Mouse (Mus musculus) liver, embryonic 11.5 days (tissue): ENCODE data around the gene Lrrk1. TPM values are rescaled to one million over a fixed set of nuclear protein-coding genes. Genes with fewer than 3 reads are reported as not detected.
"Not testable (repeated sequence)": the region's sequence is repeated elsewhere in the genome, so short reads cannot be mapped to it uniquely, and the experiment has no call there.

Experiments
- ATAC-seq: fragments of 200-750 bp; cut with Nextera tagmentation; replicated peaks from 2 replicates; pipeline ENCODE4 v1.8.0; 2017; ENCODE audit warnings: moderate number of reproducible peaks, mild to moderate bottlenecking, moderate TSS enrichment, moderate library complexity; ENCODE audit not compliant: low FRiP score
- DNase-seq: peaks from one replicate; pipeline ENCODE4 v3.0.0-alpha.2; 2017; ENCODE audit warnings: low spot score
- H3K27ac ChIP-seq: fragments of 300-500 bp; sonication (generic); 2 replicates; pipeline ENCODE4 v1.5.1; 2014; ENCODE audit warnings: mild to moderate bottlenecking, low read depth, low read length, control low read depth
- H3K27me3 ChIP-seq: fragments of 300-500 bp; sonication (generic); replicated peaks from 2 replicates; pipeline ENCODE4 v1.6.1; 2014; ENCODE audit warnings: low read length, mixed read lengths; ENCODE audit not compliant: control insufficient read depth, insufficient read depth
- H3K36me3 ChIP-seq: fragments of 300-500 bp; sonication (generic); 2 replicates; pipeline ENCODE4 v1.6.1; 2014; ENCODE audit warnings: mild to moderate bottlenecking, low read length, moderate library complexity, mixed read lengths; ENCODE audit not compliant: control insufficient read depth, insufficient read depth
- H3K4me1 ChIP-seq: fragments of 300-500 bp; sonication (generic); replicated peaks from 2 replicates; pipeline ENCODE4 v1.6.1; 2014; ENCODE audit warnings: low read length, mixed read lengths; ENCODE audit not compliant: control insufficient read depth, insufficient read depth
- H3K4me2 ChIP-seq: fragments of 300-500 bp; sonication (generic); 2 replicates; pipeline ENCODE4 v1.6.1; 2014; ENCODE audit warnings: mild to moderate bottlenecking, control low read depth, moderate library complexity
- H3K4me3 ChIP-seq: fragments of 300-500 bp; sonication (generic); 2 replicates; pipeline ENCODE4 v1.5.1; 2014; ENCODE audit warnings: low read depth, low read length, control low read depth
- H3K9ac ChIP-seq: fragments of 300-500 bp; sonication (generic); 2 replicates; pipeline ENCODE4 v1.6.1; 2014; ENCODE audit warnings: low read depth, low read length, control low read depth
- H3K9me3 ChIP-seq: fragments of 300-500 bp; sonication (generic); 2 replicates; pipeline ENCODE4 v1.6.1; 2016; ENCODE audit warnings: low read length, inconsistent platforms, mixed read lengths; ENCODE audit not compliant: control insufficient read depth
- WGBS: fragments of 180-500 bp; shearing (Covaris S2); extraction: QIAGEN DNeasy Blood & Tissue Kit; methylation state at CpG from one replicate; pipeline ENCODE4 v1.1.7; 2014; 5-methylcytosine and 5-hydroxymethylcytosine counted together
- polyA plus RNA-seq: library from polyadenylated mRNA; unstranded; fragments of >200 nt; fragmentation: Nextera tagmentation; extraction: Ambion mirVana; gene quantifications from 2 replicates; pipeline ENCODE4 v1.2.1, GENCODE M21; 2014

Lrrk1 gene
- polyA plus RNA-seq, 1 experiment from 2014 or later: 9.3 TPM

GRCm38 (mm10) chr7:66190385-66190784 lies 197.8 kb downstream of the Lrrk1 start:
- not testable (repeated sequence) for H3K4me2 ChIP-seq, H3K9ac ChIP-seq, H3K27me3 ChIP-seq, H3K36me3 ChIP-seq, DNase-seq, H3K27ac ChIP-seq, ATAC-seq, H3K9me3 ChIP-seq, H3K4me3 ChIP-seq
- H3K4me1 ChIP-seq: peaks cover 35% of the 10 kb centered on the region
- 80% methylated on average over 10 of the region's 10 CpGs for WGBS

- H3K4me1 ChIP-seq: peaks cover 16% of the 10 kb centered on the region
- peak overlapping the region; percentile 46 for H3K9ac ChIP-seq
- WGBS: 43% methylated on average over 4 of the region's 4 CpGs
- peak overlapping the region; percentile 32 for H3K4me2 ChIP-seq
- no peaks in the 10 kb centered on the region for H3K36me3 ChIP-seq
- H3K27ac ChIP-seq: peak overlapping the region; percentile 77
- no peaks in the 10 kb centered on the region for H3K9me3 ChIP-seq
- peak; percentile 92 for ATAC-seq
- no peaks in the 10 kb centered on the region for H3K27me3 ChIP-seq
- H3K4me3 ChIP-seq: no peak overlapping the region
- no peak for DNase-seq
These were observed 200.4 kb downstream of the Lrrk1 start for GRCm38 (mm10) chr7:66187581-66188231.

- H3K27me3 ChIP-seq: no peaks in the 10 kb centered on the region
- no peak overlapping the region for H3K9ac ChIP-seq
- ATAC-seq: no peak
- H3K36me3 ChIP-seq: no peaks in the 10 kb centered on the region
- DNase-seq: no peak
- peaks cover 16% of the 10 kb centered on the region for H3K4me1 ChIP-seq
- no peaks in the 10 kb centered on the region; the same call in 1 of the 2 replicates for H3K9me3 ChIP-seq
- no peak overlapping the region for H3K4me3 ChIP-seq
- H3K4me2 ChIP-seq: no peak overlapping the region
- WGBS: 87% methylated on average over 5 of the region's 5 CpGs
- H3K27ac ChIP-seq: no peak overlapping the region
These were observed 202.8 kb downstream of the Lrrk1 start for GRCm38 (mm10) chr7:66185370-66185769.

- Histone ChIP-seq H3K9ac (no peak overlapping the region), H3K9me3 (no peaks in the 10 kb centered on the region; the same call in 1 of the 2 replicates), H3K4me2 (no peak overlapping the region), H3K4me1 (peaks cover 16% of the 10 kb centered on the region), H3K27me3 (no peaks in the 10 kb centered on the region), H3K4me3 (no peak overlapping the region), H3K36me3 (no peaks in the 10 kb centered on the region), H3K27ac (no peak overlapping the region)
- DNase-seq: no peak
- WGBS: 79% methylated on average over 4 of the region's 4 CpGs
- no peak for ATAC-seq
These were observed 204.1 kb downstream of the Lrrk1 start for GRCm38 (mm10) chr7:66184026-66184425.

- Histone ChIP-seq H3K36me3 (no peaks in the 10 kb centered on the region), H3K4me2 (no peak overlapping the region), H3K27me3 (no peaks in the 10 kb centered on the region), H3K4me1 (peaks cover 16% of the 10 kb centered on the region), H3K9ac (no peak overlapping the region), H3K9me3 (no peaks in the 10 kb centered on the region; the same call in 1 of the 2 replicates), H3K27ac (no peak overlapping the region), H3K4me3 (no peak overlapping the region)
- DNase-seq (no peak), ATAC-seq (no peak)
- WGBS: 83% methylated on average over 8 of the region's 8 CpGs
These were observed 204.7 kb downstream of the Lrrk1 start for GRCm38 (mm10) chr7:66183404-66183803.

- Histone ChIP-seq H3K9me3 (no peaks in the 10 kb centered on the region; the same call in 1 of the 2 replicates), H3K4me2 (no peak overlapping the region), H3K9ac (no peak overlapping the region), H3K4me1 (peaks cover 5% of the 10 kb centered on the region), H3K27ac (no peak overlapping the region), H3K4me3 (no peak overlapping the region), H3K27me3 (no peaks in the 10 kb centered on the region), H3K36me3 (no peaks in the 10 kb centered on the region)
- ATAC-seq (no peak), DNase-seq (no peak)
- 85% methylated on average over 7 of the region's 7 CpGs for WGBS
These were observed 206.0 kb downstream of the Lrrk1 start for GRCm38 (mm10) chr7:66182075-66182715.

GRCm38 (mm10) chr7:66180711-66181365 lies 207.3 kb downstream of the Lrrk1 start:
- WGBS: 82% methylated on average over 10 of the region's 10 CpGs
- Histone ChIP-seq H3K9me3 (no peaks in the 10 kb centered on the region; the same call in 1 of the 2 replicates), H3K27me3 (no peaks in the 10 kb centered on the region), H3K27ac (no peak overlapping the region), H3K4me3 (no peak overlapping the region), H3K4me1 (peaks cover 10% of the 10 kb centered on the region), H3K36me3 (peaks cover 4% of the 10 kb centered on the region; the same call in 1 of the 2 replicates), H3K9ac (no peak overlapping the region), H3K4me2 (no peak overlapping the region)
- no peak for ATAC-seq
- DNase-seq: no peak

- Histone ChIP-seq H3K27ac (no peak overlapping the region), H3K4me1 (peaks cover 11% of the 10 kb centered on the region), H3K36me3 (peaks cover 4% of the 10 kb centered on the region; the same call in 1 of the 2 replicates), H3K4me2 (no peak overlapping the region), H3K4me3 (no peak overlapping the region), H3K27me3 (no peaks in the 10 kb centered on the region), H3K9me3 (no peaks in the 10 kb centered on the region; the same call in 1 of the 2 replicates), H3K9ac (no peak overlapping the region)
- ATAC-seq: no peak
- WGBS: 50% methylated on average over 3 of the region's 3 CpGs
- DNase-seq: no peak
These were observed 207.9 kb downstream of the Lrrk1 start for GRCm38 (mm10) chr7:66180260-66180659.
